Mouse (Mus musculus) neutrophil, adult 59 days (primary cell): ENCODE data around the gene Dpyd. TPM values are rescaled to one million over a fixed set of nuclear protein-coding genes. Genes with fewer than 3 reads are reported as not detected.

Source experiments
- total RNA-seq, 2 experiments: library from RNA; stranded (reverse); gene quantifications; 1 replicate in 1 of 2; 2 replicates in 1 of 2; pipeline ENCODE4 v1.2.4; 2023

Dpyd gene
- not detected for total RNA-seq

GRCm38 (mm10) chr3:118561554-118562310, at the start of gene Dpyd:
TSS of gene Dpyd (plus strand) at chr3:118562129.

